Mouse (Mus musculus): ENCODE results near the gene Syna. TPM values are rescaled to one million over a fixed set of nuclear protein-coding genes. Genes with fewer than 3 reads are reported as not detected.

The Syna gene
- polyA plus RNA-seq, 1 experiment from 2014 or later, result not detected

GRCm38 (mm10) chr5:134545242-134545629 lies 14.7 kb downstream of the Syna start:
- ATAC-seq (ENCODE audit: low FRiP score), result no peak
- H3K4me3 ChIP-seq (ENCODE audit: low read depth, low read length), result no peak overlapping the region
- peaks cover 2% of the 10 kb centered on the region; the same call in 1 of the 2 replicates for H3K4me1 ChIP-seq (replicated peaks; ENCODE audit: control insufficient read depth, insufficient read depth, low read length)
- no peaks in the 10 kb centered on the region for H3K36me3 ChIP-seq (ENCODE audit: control insufficient read depth, insufficient read depth, low read length)
- H3K27me3 ChIP-seq (ENCODE audit: control insufficient read depth, insufficient read depth, low read length), result no peaks in the 10 kb centered on the region
- peak; percentile 36 for DNase-seq (ENCODE audit: low spot score)
- H3K27ac ChIP-seq (ENCODE audit: low read depth, low read length), result no peak overlapping the region
- H3K9me3 ChIP-seq (ENCODE audit: control insufficient read depth, low read length), result no peaks in the 10 kb centered on the region
- H3K9ac ChIP-seq (ENCODE audit: low read depth, low read length), result no peak overlapping the region
- WGBS, result 49% methylated on average over 3 of the region's 3 CpGs
- H3K4me2 ChIP-seq (replicated peaks; ENCODE audit: low read depth, low read length), result no peak overlapping the region

- DNase-seq (ENCODE audit: low spot score) (no peak), ATAC-seq (ENCODE audit: low FRiP score) (no peak)
- Histone ChIP-seq H3K27me3 (ENCODE audit: control insufficient read depth, insufficient read depth, low read length) (no peaks in the 10 kb centered on the region), H3K36me3 (ENCODE audit: control insufficient read depth, insufficient read depth, low read length) (no peaks in the 10 kb centered on the region), H3K4me3 (ENCODE audit: low read depth, low read length) (no peak overlapping the region), H3K9ac (ENCODE audit: low read depth, low read length) (no peak overlapping the region), H3K4me2 (replicated peaks; ENCODE audit: low read depth, low read length) (no peak overlapping the region), H3K4me1 (replicated peaks; ENCODE audit: control insufficient read depth, insufficient read depth, low read length) (peaks cover 2% of the 10 kb centered on the region; the same call in 1 of the 2 replicates), H3K27ac (ENCODE audit: low read depth, low read length) (no peak overlapping the region), H3K9me3 (ENCODE audit: control insufficient read depth, low read length) (no peaks in the 10 kb centered on the region)
- WGBS, result 72% methylated on average over 19 of the region's 19 CpGs
These were observed 15.3 kb downstream of the Syna start for GRCm38 (mm10) chr5:134544516-134545241.

GRCm38 (mm10) chr5:134541640-134542039 lies 18.3 kb downstream of the Syna start:
- Histone ChIP-seq H3K9me3 (ENCODE audit: control insufficient read depth, low read length) (no peaks in the 10 kb centered on the region), H3K27ac (ENCODE audit: low read depth, low read length) (no peak overlapping the region), H3K27me3 (ENCODE audit: control insufficient read depth, insufficient read depth, low read length) (no peaks in the 10 kb centered on the region), H3K4me1 (replicated peaks; ENCODE audit: control insufficient read depth, insufficient read depth, low read length) (peaks cover 2% of the 10 kb centered on the region; the same call in 1 of the 2 replicates), H3K4me2 (replicated peaks; ENCODE audit: low read depth, low read length) (no peak overlapping the region), H3K4me3 (ENCODE audit: low read depth, low read length) (no peak overlapping the region), H3K36me3 (ENCODE audit: control insufficient read depth, insufficient read depth, low read length) (no peaks in the 10 kb centered on the region), H3K9ac (ENCODE audit: low read depth, low read length) (no peak overlapping the region)
- WGBS, result 37% methylated on average over 7 of the region's 7 CpGs
- DNase-seq (ENCODE audit: low spot score), result no peak
- ATAC-seq (ENCODE audit: low FRiP score), result no peak

- no peak for DNase-seq (ENCODE audit: low spot score)
- no peaks in the 10 kb centered on the region; the same call in 1 of the 2 replicates for H3K4me1 ChIP-seq (replicated peaks; ENCODE audit: control insufficient read depth, insufficient read depth, low read length)
- H3K27ac ChIP-seq (ENCODE audit: low read depth, low read length), result no peak overlapping the region
- 80% methylated on average over 6 of the region's 6 CpGs for WGBS
- ATAC-seq (ENCODE audit: low FRiP score), result no peak
- no peaks in the 10 kb centered on the region for H3K36me3 ChIP-seq (ENCODE audit: control insufficient read depth, insufficient read depth, low read length)
- no peaks in the 10 kb centered on the region for H3K9me3 ChIP-seq (ENCODE audit: control insufficient read depth, low read length)
- H3K4me3 ChIP-seq (ENCODE audit: low read depth, low read length), result no peak overlapping the region
- H3K9ac ChIP-seq (ENCODE audit: low read depth, low read length), result no peak overlapping the region
- no peaks in the 10 kb centered on the region for H3K27me3 ChIP-seq (ENCODE audit: control insufficient read depth, insufficient read depth, low read length)
- H3K4me2 ChIP-seq (replicated peaks; ENCODE audit: low read depth, low read length), result no peak overlapping the region
These were observed 19.1 kb downstream of the Syna start for GRCm38 (mm10) chr5:134540881-134541280.

- Histone ChIP-seq H3K9ac (ENCODE audit: low read depth, low read length) (no peak overlapping the region), H3K4me2 (replicated peaks; ENCODE audit: low read depth, low read length) (no peak overlapping the region), H3K27me3 (ENCODE audit: control insufficient read depth, insufficient read depth, low read length) (no peaks in the 10 kb centered on the region), H3K36me3 (ENCODE audit: control insufficient read depth, insufficient read depth, low read length) (peaks cover 2% of the 10 kb centered on the region; the same call in 1 of the 2 replicates), H3K27ac (ENCODE audit: low read depth, low read length) (peak overlapping the region; percentile 21; the same call in 1 of the 2 replicates), H3K9me3 (ENCODE audit: control insufficient read depth, low read length) (no peaks in the 10 kb centered on the region), H3K4me3 (ENCODE audit: low read depth, low read length) (no peak overlapping the region), H3K4me1 (replicated peaks; ENCODE audit: control insufficient read depth, insufficient read depth, low read length) (no peaks in the 10 kb centered on the region; the same call in 1 of the 2 replicates)
- ATAC-seq (ENCODE audit: low FRiP score) (peak; percentile 59; the same call in 1 of the 2 replicates), DNase-seq (ENCODE audit: low spot score) (peak; percentile 58)
- WGBS, result 2% methylated on average over 2 of the region's 3 CpGs
These were observed 20.1 kb downstream of the Syna start for GRCm38 (mm10) chr5:134539891-134540290.

GRCm38 (mm10) chr5:134536036-134536435 lies 23.9 kb downstream of the Syna start:
- Histone ChIP-seq H3K27ac (ENCODE audit: low read depth, low read length) (no peak overlapping the region), H3K9me3 (ENCODE audit: control insufficient read depth, low read length) (no peaks in the 10 kb centered on the region), H3K27me3 (ENCODE audit: control insufficient read depth, insufficient read depth, low read length) (no peaks in the 10 kb centered on the region), H3K4me2 (replicated peaks; ENCODE audit: low read depth, low read length) (no peak overlapping the region), H3K4me3 (ENCODE audit: low read depth, low read length) (no peak overlapping the region), H3K4me1 (replicated peaks; ENCODE audit: control insufficient read depth, insufficient read depth, low read length) (no peaks in the 10 kb centered on the region), H3K9ac (ENCODE audit: low read depth, low read length) (no peak overlapping the region), H3K36me3 (ENCODE audit: control insufficient read depth, insufficient read depth, low read length) (peaks cover 8% of the 10 kb centered on the region; the same call in 1 of the 2 replicates)
- 96% methylated on average over 6 of the region's 6 CpGs for WGBS
- DNase-seq (ENCODE audit: low spot score) (no peak), ATAC-seq (ENCODE audit: low FRiP score) (no peak)

- Histone ChIP-seq H3K27ac (ENCODE audit: low read depth, low read length) (no peak overlapping the region), H3K36me3 (ENCODE audit: control insufficient read depth, insufficient read depth, low read length) (peaks cover 8% of the 10 kb centered on the region; the same call in 1 of the 2 replicates), H3K9ac (ENCODE audit: low read depth, low read length) (no peak overlapping the region), H3K4me2 (replicated peaks; ENCODE audit: low read depth, low read length) (no peak overlapping the region), H3K4me1 (replicated peaks; ENCODE audit: control insufficient read depth, insufficient read depth, low read length) (no peaks in the 10 kb centered on the region), H3K9me3 (ENCODE audit: control insufficient read depth, low read length) (no peaks in the 10 kb centered on the region), H3K27me3 (ENCODE audit: control insufficient read depth, insufficient read depth, low read length) (no peaks in the 10 kb centered on the region), H3K4me3 (ENCODE audit: low read depth, low read length) (no peak overlapping the region)
- 94% methylated on average over 6 of the region's 6 CpGs for WGBS
- no peak for ATAC-seq (ENCODE audit: low FRiP score)
- DNase-seq (ENCODE audit: low spot score), result no peak
These were observed 27.6 kb downstream of the Syna start for GRCm38 (mm10) chr5:134532417-134532816.

- Histone ChIP-seq H3K9me3 (ENCODE audit: control insufficient read depth, low read length) (no peaks in the 10 kb centered on the region), H3K27me3 (ENCODE audit: control insufficient read depth, insufficient read depth, low read length) (no peaks in the 10 kb centered on the region), H3K4me2 (replicated peaks; ENCODE audit: low read depth, low read length) (no peak overlapping the region), H3K4me3 (ENCODE audit: low read depth, low read length) (no peak overlapping the region), H3K4me1 (replicated peaks; ENCODE audit: control insufficient read depth, insufficient read depth, low read length) (no peaks in the 10 kb centered on the region), H3K27ac (ENCODE audit: low read depth, low read length) (no peak overlapping the region), H3K36me3 (ENCODE audit: control insufficient read depth, insufficient read depth, low read length) (peaks cover 8% of the 10 kb centered on the region; the same call in 1 of the 2 replicates), H3K9ac (ENCODE audit: low read depth, low read length) (no peak overlapping the region)
- DNase-seq (ENCODE audit: low spot score) (no peak), ATAC-seq (ENCODE audit: low FRiP score) (no peak)
- WGBS, result 86% methylated on average over 9 of the region's 9 CpGs
These were observed 28.4 kb downstream of the Syna start for GRCm38 (mm10) chr5:134531585-134531984.

- ATAC-seq (ENCODE audit: low FRiP score), result no peak
- H3K36me3 ChIP-seq (ENCODE audit: control insufficient read depth, insufficient read depth, low read length), result peaks cover 8% of the 10 kb centered on the region; the same call in 1 of the 2 replicates
- no peak overlapping the region for H3K27ac ChIP-seq (ENCODE audit: low read depth, low read length)
- H3K9me3 ChIP-seq (ENCODE audit: control insufficient read depth, low read length), result no peaks in the 10 kb centered on the region
- no peak overlapping the region for H3K9ac ChIP-seq (ENCODE audit: low read depth, low read length)
- H3K4me3 ChIP-seq (ENCODE audit: low read depth, low read length), result no peak overlapping the region
- no peak overlapping the region for H3K4me2 ChIP-seq (replicated peaks; ENCODE audit: low read depth, low read length)
- WGBS, result 64% methylated on average over 7 of the region's 7 CpGs
- H3K4me1 ChIP-seq (replicated peaks; ENCODE audit: control insufficient read depth, insufficient read depth, low read length), result no peaks in the 10 kb centered on the region
- H3K27me3 ChIP-seq (ENCODE audit: control insufficient read depth, insufficient read depth, low read length), result no peaks in the 10 kb centered on the region
- DNase-seq (ENCODE audit: low spot score), result no peak
These were observed 29.1 kb downstream of the Syna start for GRCm38 (mm10) chr5:134530830-134531229.
